Mouse (Mus musculus): ENCODE data around the gene Taok3.

GRCm38 (mm10) chr5:117108292-117108691 lies 11.6 kb upstream of the Taok3 start:
- no peak for TF ChIP-seq CTCF (IDR thresholded peaks at IDR 0.05)
- TF ChIP-seq POLR2A (IDR thresholded peaks at IDR 0.05; ENCODE audit: insufficient read depth, low read depth, low read length), result no peak
- no peak for TF ChIP-seq EP300 (IDR thresholded peaks at IDR 0.05; ENCODE audit: insufficient read depth, low read depth, low read length)
